In genomic region chr8:107824640-107825039, GRCm38 (mm10) we compare ENCODE assay signal across 8 mouse cellular contexts.
DNase-seq lines count a peak whose midpoint lies in the region; ATAC-seq lines count a peak whose summit lies in the region.

No protein-coding gene starts in this region.

- intact Hi-C loops in heart, postnatal 25 days (cut with DNase I), result no loop called here

- peak overlapping the region; percentile 45 for H3K4me2 ChIP-seq in heart, embryonic 16.5 days (ENCODE audit: low read depth, low read length)
- peak overlapping the region; percentile 56 for H3K4me2 ChIP-seq in forebrain, embryonic 13.5 days
- H3K4me2 ChIP-seq in limb, embryonic 15.5 days, result peak overlapping the region; percentile 44

- H3K27ac ChIP-seq in heart, embryonic 16.5 days (ENCODE audit: low read length), result no peak overlapping the region
- H3K27ac ChIP-seq in forebrain, embryonic 13.5 days, result peak overlapping the region; percentile 48; the same call in 1 of the 2 replicates
- H3K27ac ChIP-seq in limb, embryonic 15.5 days, result no peak overlapping the region

- 2% methylated on average over 14 of the region's 14 CpGs for WGBS in heart, embryonic 16.5 days
- WGBS in forebrain, embryonic 13.5 days, result under 1% methylated on average over 14 of the region's 14 CpGs
- 6% methylated on average over 14 of the region's 14 CpGs for WGBS in limb, embryonic 15.5 days

- H3K4me3 ChIP-seq in heart, embryonic 16.5 days (ENCODE audit: low read length), result 0 out of 2 replicates have a peak overlapping the region, but pooled peaks have one; percentile 5
- H3K4me3 ChIP-seq in forebrain, embryonic 13.5 days, result peak overlapping the region; percentile 27
- peak overlapping the region; percentile 16 for H3K4me3 ChIP-seq in limb, embryonic 15.5 days

- no peaks in the 10 kb centered on the region for H3K4me1 ChIP-seq in heart, embryonic 16.5 days (ENCODE audit: control insufficient read depth, insufficient read depth, low read length)
- H3K4me1 ChIP-seq in forebrain, embryonic 13.5 days, result peaks cover 25% of the 10 kb centered on the region
- peaks cover 25% of the 10 kb centered on the region; the same call in 1 of the 2 replicates for H3K4me1 ChIP-seq in limb, embryonic 15.5 days

- H3K27me3 ChIP-seq in heart, embryonic 16.5 days (ENCODE audit: control insufficient read depth, insufficient read depth, low read length), result no peaks in the 10 kb centered on the region
- H3K27me3 ChIP-seq in forebrain, embryonic 13.5 days, result peaks cover 53% of the 10 kb centered on the region
- no peaks in the 10 kb centered on the region for H3K27me3 ChIP-seq in limb, embryonic 15.5 days

- ATAC-seq in heart, embryonic 16.5 days (replicated peaks; ENCODE audit: extremely low read depth, insufficient read depth, low FRiP score), result no peak
- ATAC-seq in forebrain, embryonic 13.5 days, result no peak
- ATAC-seq in limb, embryonic 15.5 days (ENCODE audit: insufficient number of reproducible peaks, low FRiP score, low TSS enrichment, low read depth), result no peak

- no peaks in the 10 kb centered on the region for H3K9me3 ChIP-seq in heart, embryonic 16.5 days (replicated peaks; ENCODE audit: control insufficient read depth, low read length)
- no peaks in the 10 kb centered on the region for H3K9me3 ChIP-seq in forebrain, embryonic 13.5 days (replicated peaks)
- H3K9me3 ChIP-seq in limb, embryonic 15.5 days, result no peaks in the 10 kb centered on the region

- H3K9ac ChIP-seq in heart, embryonic 16.5 days (ENCODE audit: low read length), result no peak overlapping the region
- H3K9ac ChIP-seq in forebrain, embryonic 13.5 days, result peak overlapping the region; percentile 59
- no peak overlapping the region for H3K9ac ChIP-seq in limb, embryonic 15.5 days

- no peaks in the 10 kb centered on the region for H3K36me3 ChIP-seq in heart, embryonic 16.5 days (ENCODE audit: control insufficient read depth, insufficient read depth)
- H3K36me3 ChIP-seq in forebrain, embryonic 13.5 days (ENCODE audit: poor library complexity, severe bottlenecking), result no peaks in the 10 kb centered on the region
- H3K36me3 ChIP-seq in limb, embryonic 15.5 days, result no peaks in the 10 kb centered on the region

- no peak for DNase-seq in heart, postnatal 25 days (ENCODE audit: low spot score)
- DNase-seq in ZHBTc4 (ENCODE audit: low read depth, low spot score), result peak; percentile 54
- DNase-seq in telencephalon, adult 2 months (ENCODE audit: low read depth, low spot score), result peak; percentile 10
- no peak for DNase-seq in MN1 (ENCODE audit: low spot score)
- no peak for DNase-seq in spleen, postnatal 14 days (ENCODE audit: low spot score in 2 of 2)

Comparison
In these comparisons a context has a peak if more than half of its experiments do, and no peak if none do; other contexts are left out.
1. DNase-seq: peak in ZHBTc4 (single experiment) and telencephalon, adult 2 months (single experiment); none in heart, postnatal 25 days (single experiment), MN1 (single experiment) and spleen, postnatal 14 days (0 of 2).
2. Peak in every context shown above with its lines, with median percentiles within 50 percentile points of each other: H3K4me2 ChIP-seq and H3K4me3 ChIP-seq.